Mouse (Mus musculus): ENCODE measurements around the gene Dohh. TPM values are rescaled to one million over a fixed set of nuclear protein-coding genes. Genes with fewer than 3 reads are reported as not detected.

The Dohh gene
- total and polyA plus RNA-seq, 2 experiments from 2014 or later = 114 to 146 TPM

DNA sequence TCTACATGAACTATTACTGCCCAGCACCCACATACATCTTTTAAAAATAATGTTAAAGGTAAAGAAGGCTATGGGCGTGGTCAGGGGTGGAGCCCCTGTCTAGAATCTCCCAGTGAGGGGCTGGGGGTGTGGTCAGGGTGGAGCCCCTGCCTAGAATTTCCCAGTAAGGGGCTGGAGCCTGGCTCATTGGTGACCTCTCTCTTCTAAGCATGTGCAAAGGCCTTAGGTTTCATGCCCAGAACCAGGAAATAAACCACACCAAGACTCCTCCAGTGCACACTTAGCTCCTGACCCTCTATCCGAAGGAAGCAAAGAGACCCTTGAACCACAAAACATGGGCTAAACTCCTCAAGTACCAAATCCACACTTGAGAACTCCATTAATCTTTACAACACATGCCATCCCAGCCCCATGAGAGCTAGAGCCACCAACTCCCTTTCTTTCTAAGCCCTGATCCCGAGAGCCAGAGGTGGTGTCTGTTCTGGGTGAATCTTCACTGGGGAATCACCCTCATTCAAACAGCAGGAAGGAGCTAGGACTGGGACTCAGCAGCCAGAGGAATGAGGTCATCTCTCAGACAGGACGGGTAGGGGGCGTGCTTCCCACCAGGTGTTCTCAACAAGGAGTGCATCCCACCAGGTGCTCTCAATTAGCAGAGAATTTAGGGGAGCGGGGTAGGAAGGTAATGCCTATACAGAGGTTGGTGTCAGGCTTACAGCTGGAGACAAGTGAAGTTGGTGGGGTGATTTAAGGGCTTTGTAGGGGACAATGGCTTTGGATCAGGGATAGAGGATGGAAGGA, 7.5 kb upstream of the Dohh start:
- ATAC-seq (no peak), DNase-seq (ENCODE audit: low spot score) (no peak)
- Histone ChIP-seq H3K4me3 (ENCODE audit: low read length) (peak overlapping the region; percentile 84), H3K4me1 (ENCODE audit: insufficient read depth, low read length) (peaks cover 12% of the 10 kb centered on the region), H3K4me2 (ENCODE audit: low read depth, low read length) (peak overlapping the region; percentile 94), H3K36me3 (ENCODE audit: insufficient read depth, low read length) (no peaks in the 10 kb centered on the region), H3K27me3 (ENCODE audit: insufficient read depth, low read length) (no peaks in the 10 kb centered on the region), H3K9ac (replicated peaks; ENCODE audit: low read length) (peak overlapping the region; percentile 89), H3K9me3 (ENCODE audit: low read length) (no peaks in the 10 kb centered on the region), H3K27ac (no peak overlapping the region)
- WGBS = 47% methylated on average over 6 of the region's 6 CpGs
- TF ChIP-seq CTCF (IDR thresholded peaks at IDR 0.05; ENCODE audit: low read depth) = peak; percentile 15; the same call in 1 of the 2 replicates

GRCm38 (mm10) chr10:81377362-81377664, 6.9 kb upstream of the Dohh start:
- H3K9me3 ChIP-seq (ENCODE audit: low read length) = no peaks in the 10 kb centered on the region
- 48% methylated on average over 2 of the region's 2 CpGs for whole genome bisulfite sequencing
- peak overlapping the region; percentile 84 for H3K4me3 ChIP-seq (ENCODE audit: low read length)
- H3K27me3 ChIP-seq (ENCODE audit: insufficient read depth, low read length) = no peaks in the 10 kb centered on the region
- TF ChIP-seq CTCF (IDR thresholded peaks at IDR 0.05; ENCODE audit: low read depth) = no peak
- H3K36me3 ChIP-seq (ENCODE audit: insufficient read depth, low read length) = no peaks in the 10 kb centered on the region
- DNase-seq (ENCODE audit: low spot score) (no peak), ATAC-seq (no peak)
- peak overlapping the region; percentile 89 for H3K9ac ChIP-seq (replicated peaks; ENCODE audit: low read length)
- peak overlapping the region; percentile 85; the same call in 1 of the 2 replicates for H3K27ac ChIP-seq
- peak overlapping the region; percentile 94 for H3K4me2 ChIP-seq (ENCODE audit: low read depth, low read length)
- peaks cover 12% of the 10 kb centered on the region for H3K4me1 ChIP-seq (ENCODE audit: insufficient read depth, low read length)

GRCm38 (mm10) chr10:81377793-81378552, 6.3 kb upstream of the Dohh start, which contains the start of gene Fzr1:
Fzr1 (minus strand) TSS chr10:81378516.
- DNase-seq (ENCODE audit: low spot score) (no peak), ATAC-seq (peak; percentile 27)
- peak within 1 kb of the TSS; percentile 89 for H3K9ac ChIP-seq (replicated peaks; ENCODE audit: low read length)
- WGBS = under 1% methylated on average over 46 of the region's 59 CpGs
- peak within 1 kb of the TSS; percentile 94 for H3K4me2 ChIP-seq (ENCODE audit: low read depth, low read length)
- TF ChIP-seq CTCF (IDR thresholded peaks at IDR 0.05; ENCODE audit: low read depth) = no peak
- peak within 1 kb of the TSS; percentile 84 for H3K4me3 ChIP-seq (ENCODE audit: low read length)
- H3K27me3 ChIP-seq (ENCODE audit: insufficient read depth, low read length) = no peaks in the 10 kb centered on the region
- H3K9me3 ChIP-seq (ENCODE audit: low read length) = no peaks in the 10 kb centered on the region
- H3K36me3 ChIP-seq (ENCODE audit: insufficient read depth, low read length) = no peaks in the 10 kb centered on the region
- peak within 1 kb of the TSS; percentile 85 for H3K27ac ChIP-seq
- peaks cover 12% of the 10 kb centered on the region for H3K4me1 ChIP-seq (ENCODE audit: insufficient read depth, low read length)

GRCm38 (mm10) chr10:81378553-81379182, 5.6 kb upstream of the Dohh start:
- no peaks in the 10 kb centered on the region for H3K36me3 ChIP-seq (ENCODE audit: insufficient read depth, low read length)
- under 1% methylated on average over 46 of the region's 46 CpGs for WGBS
- H3K27me3 ChIP-seq (ENCODE audit: insufficient read depth, low read length) = no peaks in the 10 kb centered on the region
- peak overlapping the region; percentile 89 for H3K9ac ChIP-seq (replicated peaks; ENCODE audit: low read length)
- ATAC-seq (peak; percentile 98), DNase-seq (ENCODE audit: low spot score) (peak; percentile 100)
- H3K4me3 ChIP-seq (ENCODE audit: low read length) = peak overlapping the region; percentile 84
- peaks cover 12% of the 10 kb centered on the region for H3K4me1 ChIP-seq (ENCODE audit: insufficient read depth, low read length)
- no peaks in the 10 kb centered on the region for H3K9me3 ChIP-seq (ENCODE audit: low read length)
- H3K4me2 ChIP-seq (ENCODE audit: low read depth, low read length) = peak overlapping the region; percentile 94
- TF ChIP-seq CTCF (IDR thresholded peaks at IDR 0.05; ENCODE audit: low read depth) = no peak; the same call in 1 of the 2 replicates
- peak overlapping the region; percentile 85; the same call in 1 of the 2 replicates for H3K27ac ChIP-seq

- WGBS = 60% methylated on average over 3 of the region's 3 CpGs
- H3K9ac ChIP-seq (replicated peaks; ENCODE audit: low read length) = no peak overlapping the region; the same call in 1 of the 2 replicates
- no peak for DNase-seq (ENCODE audit: low spot score)
- H3K4me2 ChIP-seq (ENCODE audit: low read depth, low read length) = peak overlapping the region; percentile 94
- TF ChIP-seq CTCF (IDR thresholded peaks at IDR 0.05; ENCODE audit: low read depth) = no peak
- no peaks in the 10 kb centered on the region for H3K36me3 ChIP-seq (ENCODE audit: insufficient read depth, low read length)
- no peaks in the 10 kb centered on the region for H3K9me3 ChIP-seq (ENCODE audit: low read length)
- H3K27ac ChIP-seq = 0 out of 2 replicates have a peak overlapping the region, but pooled peaks have one; percentile 22
- ATAC-seq = no peak
- H3K27me3 ChIP-seq (ENCODE audit: insufficient read depth, low read length) = no peaks in the 10 kb centered on the region
- H3K4me3 ChIP-seq (ENCODE audit: low read length) = peak overlapping the region; percentile 84
- peaks cover 12% of the 10 kb centered on the region for H3K4me1 ChIP-seq (ENCODE audit: insufficient read depth, low read length)
These were observed 5.1 kb upstream of the Dohh start for GRCm38 (mm10) chr10:81379183-81379553.

- no peak overlapping the region for H3K4me3 ChIP-seq (ENCODE audit: low read length)
- WGBS = 89% methylated on average over 6 of the region's 6 CpGs
- ATAC-seq (no peak), DNase-seq (ENCODE audit: low spot score) (no peak)
- H3K9ac ChIP-seq (replicated peaks; ENCODE audit: low read length) = no peak overlapping the region
- no peak overlapping the region for H3K27ac ChIP-seq
- H3K27me3 ChIP-seq (ENCODE audit: insufficient read depth, low read length) = no peaks in the 10 kb centered on the region
- no peak overlapping the region for H3K4me2 ChIP-seq (ENCODE audit: low read depth, low read length)
- no peak for TF ChIP-seq CTCF (IDR thresholded peaks at IDR 0.05; ENCODE audit: low read depth)
- peaks cover 12% of the 10 kb centered on the region for H3K4me1 ChIP-seq (ENCODE audit: insufficient read depth, low read length)
- no peaks in the 10 kb centered on the region for H3K9me3 ChIP-seq (ENCODE audit: low read length)
- no peaks in the 10 kb centered on the region for H3K36me3 ChIP-seq (ENCODE audit: insufficient read depth, low read length)
These were observed 4.3 kb upstream of the Dohh start for GRCm38 (mm10) chr10:81379809-81380378.

Measured in hindbrain, postnatal 0 days (tissue).